Mouse (Mus musculus): Measurements from ENCODE around the gene AA467197.

The AA467197 gene

GRCm38 (mm10) chr2:122636686-122637085 is at the start of gene AA467197:
Gene AA467197, plus strand, starts transcription at chr2:122636986.
- DNase-seq (ENCODE audit: low read depth, low spot score), result no peak

- DNase-seq (ENCODE audit: low read depth, low spot score), result no peak
Measured at GRCm38 (mm10) chr2:122587861-122588519, 48.8 kb upstream of the AA467197 start.

GRCm38 (mm10) chr2:122590351-122590750 is 46.4 kb upstream of the AA467197 start:
- DNase-seq (ENCODE audit: low read depth, low spot score), result no peak

GRCm38 (mm10) chr2:122591213-122591612 is 45.6 kb upstream of the AA467197 start:
- no peak for DNase-seq (ENCODE audit: low read depth, low spot score)

GRCm38 (mm10) chr2:122595461-122595860 is 41.3 kb upstream of the AA467197 start:
- DNase-seq (ENCODE audit: low read depth, low spot score), result no peak

- no peak for DNase-seq (ENCODE audit: low read depth, low spot score)
Measured at GRCm38 (mm10) chr2:122599736-122600135, 37.0 kb upstream of the AA467197 start.

GRCm38 (mm10) chr2:122601354-122601753 is 35.4 kb upstream of the AA467197 start:
- DNase-seq (ENCODE audit: low read depth, low spot score), result no peak

- no peak for DNase-seq (ENCODE audit: low read depth, low spot score)
Measured at GRCm38 (mm10) chr2:122605829-122606228, 31.0 kb upstream of the AA467197 start.

GRCm38 (mm10) chr2:122608820-122609219 is 28.0 kb upstream of the AA467197 start:
- DNase-seq (ENCODE audit: low read depth, low spot score), result no peak

- peak; percentile 36 for DNase-seq (ENCODE audit: low read depth, low spot score)
Measured at GRCm38 (mm10) chr2:122610746-122611653, 25.8 kb upstream of the AA467197 start, which contains the start of gene Gatm. Gene Gatm, minus strand, starts transcription at chr2:122611303.

- DNase-seq (ENCODE audit: low read depth, low spot score), result no peak
Measured at GRCm38 (mm10) chr2:122611654-122611973, 25.2 kb upstream of the AA467197 start.

- no peak for DNase-seq (ENCODE audit: low read depth, low spot score)
Measured at GRCm38 (mm10) chr2:122616237-122616636, 20.5 kb upstream of the AA467197 start.

GRCm38 (mm10) chr2:122617792-122618191 is 19.0 kb upstream of the AA467197 start:
- DNase-seq (ENCODE audit: low read depth, low spot score), result no peak

- DNase-seq (ENCODE audit: low read depth, low spot score), result no peak
Measured at GRCm38 (mm10) chr2:122618719-122619118, 18.1 kb upstream of the AA467197 start.

- DNase-seq (ENCODE audit: low read depth, low spot score), result no peak
Measured at GRCm38 (mm10) chr2:122621337-122622110, 15.3 kb upstream of the AA467197 start.

- no peak for DNase-seq (ENCODE audit: low read depth, low spot score)
Measured at GRCm38 (mm10) chr2:122625930-122626329, 10.9 kb upstream of the AA467197 start.

- DNase-seq (ENCODE audit: low read depth, low spot score), result peak; percentile 80
Measured at GRCm38 (mm10) chr2:122628976-122629375, 7.8 kb upstream of the AA467197 start.

GRCm38 (mm10) chr2:122629871-122630270 is 6.9 kb upstream of the AA467197 start:
- DNase-seq (ENCODE audit: low read depth, low spot score), result peak; percentile 11

- DNase-seq (ENCODE audit: low read depth, low spot score), result peak; percentile 93
Measured at GRCm38 (mm10) chr2:122630465-122631225, 6.1 kb upstream of the AA467197 start.

- DNase-seq (ENCODE audit: low read depth, low spot score), result no peak
Measured at GRCm38 (mm10) chr2:122631226-122631801, 5.5 kb upstream of the AA467197 start.

GRCm38 (mm10) chr2:122637526-122637997 is 776 bp downstream of the AA467197 start:
- peak; percentile 77 for DNase-seq (ENCODE audit: low read depth, low spot score)
